In the genomic region with DNA sequence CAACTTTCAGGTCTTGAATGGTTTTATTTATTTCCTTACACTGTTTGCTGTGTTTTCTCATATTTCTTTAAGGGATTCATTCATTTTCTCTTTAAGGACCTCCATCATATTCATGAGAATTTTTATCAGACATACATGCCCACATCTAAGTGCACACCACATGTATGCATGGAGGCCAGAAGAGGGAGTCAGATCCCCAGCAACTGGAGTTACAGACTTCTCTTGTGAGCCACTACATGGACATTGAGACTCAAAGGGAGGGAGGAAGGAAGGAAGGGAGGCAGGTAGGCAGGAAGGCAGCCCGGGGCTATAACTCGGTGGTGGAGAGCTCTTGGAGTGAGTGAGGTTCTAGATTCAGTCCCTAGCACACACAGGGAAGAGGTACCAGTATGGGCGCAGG, we compare ENCODE assay signal across 17 mouse cellular contexts. TPM values are rescaled to one million over a fixed set of nuclear protein-coding genes. Genes with fewer than 3 reads are reported as not detected.
A peak's percentile ranks its signal among the peaks of the same experiment; 100 is the strongest.
DNase-seq lines count a peak whose midpoint lies in the region; ATAC-seq and TF ChIP-seq lines count a peak whose summit lies in the region.
"Had no signal": no experiment of that assay in that cellular context is flagged by ENCODE, and none has a peak within 500 bp of the region (broad histone marks: within the 10 kb centered on the region; RNA-seq: fewer than 3 reads in every experiment).

No protein-coding gene starts in this region.

- no peak overlapping the region for H3K27ac ChIP-seq in hindbrain, postnatal 0 days
- H3K27ac ChIP-seq in hindbrain, embryonic 13.5 days, result no peak overlapping the region
- H3K27ac ChIP-seq in spleen, adult 2 months (ENCODE audit: insufficient read depth, low read length), result no peak overlapping the region
- H3K27ac ChIP-seq: liver, embryonic 15.5 days had no signal

- H3K27me3 ChIP-seq in hindbrain, postnatal 0 days (ENCODE audit: insufficient read depth, low read length), result no peaks in the 10 kb centered on the region
- H3K27me3 ChIP-seq in hindbrain, embryonic 13.5 days, result no peaks in the 10 kb centered on the region
- no peaks in the 10 kb centered on the region for H3K27me3 ChIP-seq in spleen, adult 2 months (ENCODE audit: control insufficient read depth, insufficient read depth, low read length)
- no peaks in the 10 kb centered on the region for H3K27me3 ChIP-seq in splenic B cell, adult 2 months (ENCODE audit: control insufficient read depth, insufficient read depth, low read length, poor library complexity, severe bottlenecking)
- H3K27me3 ChIP-seq: liver, embryonic 15.5 days had no signal

- TF ChIP-seq POLR2A in spleen, adult 2 months (IDR thresholded peaks at IDR 0.05; ENCODE audit: low read depth, low read length), result no peak

- WGBS in hindbrain, postnatal 0 days, result 91% methylated on average over 3 of the region's 3 CpGs
- WGBS in hindbrain, embryonic 13.5 days, result 92% methylated on average over 3 of the region's 3 CpGs
- WGBS in spleen, adult 2 months, result 33% methylated on average over 3 of the region's 3 CpGs

- H3K4me3 ChIP-seq in hindbrain, postnatal 0 days (ENCODE audit: low read length), result no peak overlapping the region
- no peak overlapping the region for H3K4me3 ChIP-seq in hindbrain, embryonic 13.5 days
- no peak overlapping the region for H3K4me3 ChIP-seq in spleen, adult 2 months (ENCODE audit: extremely low read depth, insufficient read depth, insufficient read length)
- H3K4me3 ChIP-seq: erythroblast, embryonic 14.5 days; liver, embryonic 15.5 days; megakaryocyte, embryonic 14.5 days; myocyte had no signal

- no peaks in the 10 kb centered on the region for H3K36me3 ChIP-seq in hindbrain, postnatal 0 days (ENCODE audit: insufficient read depth, low read length)
- H3K36me3 ChIP-seq in hindbrain, embryonic 13.5 days, result no peaks in the 10 kb centered on the region
- no peaks in the 10 kb centered on the region for H3K36me3 ChIP-seq in spleen, adult 2 months (ENCODE audit: control insufficient read depth, insufficient read depth, low read length)
- H3K36me3 ChIP-seq in splenic B cell, adult 2 months (ENCODE audit: control insufficient read depth, insufficient read depth, low read length, poor library complexity, severe bottlenecking), result no peaks in the 10 kb centered on the region
- H3K36me3 ChIP-seq: liver, embryonic 15.5 days had no signal

- no peaks in the 10 kb centered on the region for H3K4me1 ChIP-seq in hindbrain, postnatal 0 days (ENCODE audit: insufficient read depth, low read length)
- H3K4me1 ChIP-seq in hindbrain, embryonic 13.5 days (replicated peaks), result peaks cover 11% of the 10 kb centered on the region
- H3K4me1 ChIP-seq in spleen, adult 2 months (ENCODE audit: control insufficient read depth, insufficient read depth, insufficient read length), result peaks cover 6% of the 10 kb centered on the region
- H3K4me1 ChIP-seq: liver, embryonic 15.5 days; megakaryocyte, embryonic 14.5 days had no signal

- DNase-seq in hindbrain, postnatal 0 days (ENCODE audit: low spot score), result no peak
- peak in 1 of 2 experiments; percentile 48 for DNase-seq in spleen, adult 2 months (ENCODE audit: low read depth in 1 of 2, low spot score in 2 of 2)
- no peak for DNase-seq in spleen, postnatal 4 days (ENCODE audit: low spot score in 2 of 2)
- peak; percentile 84 for DNase-seq in splenic B cell, adult 2 months (ENCODE audit: low read depth, low spot score)
- DNase-seq in retina, embryonic 14.5 days (ENCODE audit: low spot score), result no peak
- DNase-seq in c-Kit-positive CD71-positive TER-119-positive erythroid progenitor cells, embryonic 14.5 days (ENCODE audit: low spot score), result no peak
- DNase-seq: heart, postnatal 10 days; kidney, postnatal 25 days; thymus, postnatal 25 days had no signal

- H3K9me3 ChIP-seq in hindbrain, postnatal 0 days (ENCODE audit: low read length), result no peaks in the 10 kb centered on the region; the same call in 1 of the 2 replicates
- no peaks in the 10 kb centered on the region for H3K9me3 ChIP-seq in hindbrain, embryonic 13.5 days
- H3K9me3 ChIP-seq: liver, embryonic 15.5 days had no signal

- peak; percentile 45 for TF ChIP-seq CTCF in hindbrain, postnatal 0 days (IDR thresholded peaks at IDR 0.05; ENCODE audit: low read depth)
- peak; percentile 66; the same call in 1 of the 2 replicates for TF ChIP-seq CTCF in spleen, adult 2 months (IDR thresholded peaks at IDR 0.05; ENCODE audit: extremely low read depth, insufficient read depth, insufficient read length, insufficient replicate concordance)

- H3K4me2 ChIP-seq in hindbrain, postnatal 0 days (ENCODE audit: low read depth, low read length), result no peak overlapping the region
- no peak overlapping the region for H3K4me2 ChIP-seq in hindbrain, embryonic 13.5 days
- H3K4me2 ChIP-seq: liver, embryonic 15.5 days had no signal

- no peak for ATAC-seq in hindbrain, postnatal 0 days
- no peak for ATAC-seq in hindbrain, embryonic 13.5 days (ENCODE audit: low FRiP score)
- peak; percentile 45 for ATAC-seq in activated CD4-positive, CD25-positive, alpha-beta regulatory T cell, adult 4 months

- no peak overlapping the region for H3K9ac ChIP-seq in hindbrain, postnatal 0 days (replicated peaks; ENCODE audit: low read length)
- no peak overlapping the region for H3K9ac ChIP-seq in hindbrain, embryonic 13.5 days
- H3K9ac ChIP-seq: liver, embryonic 15.5 days had no signal

RNA-seq across cellular contexts. Expression of gene Cd83, which starts 34.3 kb away (rescaled TPM):
- 43.7 and 45.4 TPM in 2 replicates for total RNA-seq in hindbrain, postnatal 0 days (2014; rRNA removed)
- 38.5 and 38.6 TPM in 2 replicates for polyA plus RNA-seq in hindbrain, postnatal 0 days (2015; fragmentation: Nextera tagmentation; extraction: Ambion mirVana)
- polyA plus RNA-seq in hindbrain, embryonic 13.5 days (2015; fragmentation: Nextera tagmentation; extraction: Ambion mirVana), result 17.4 and 18.1 TPM in 2 replicates
- 38.3 and 58.4 TPM in 2 replicates for polyA plus RNA-seq in spleen, adult 2 months (2012; rRNA removed)
- 100 to 1,000 TPM; 170 to 252 TPM for polyA plus RNA-seq in activated CD4-positive, CD25-positive, alpha-beta regulatory T cell, adult 4 months (2017; shearing (Covaris generic))
- total RNA-seq: common myeloid progenitor, adult 5-6 weeks; granulocyte monocyte progenitor cell, adult 5-6 weeks had no signal
- polyA plus RNA-seq: erythroblast, embryonic 14.5 days; myocyte had no signal
